Mouse (Mus musculus): ENCODE data around the gene H2-M3.

DNA sequence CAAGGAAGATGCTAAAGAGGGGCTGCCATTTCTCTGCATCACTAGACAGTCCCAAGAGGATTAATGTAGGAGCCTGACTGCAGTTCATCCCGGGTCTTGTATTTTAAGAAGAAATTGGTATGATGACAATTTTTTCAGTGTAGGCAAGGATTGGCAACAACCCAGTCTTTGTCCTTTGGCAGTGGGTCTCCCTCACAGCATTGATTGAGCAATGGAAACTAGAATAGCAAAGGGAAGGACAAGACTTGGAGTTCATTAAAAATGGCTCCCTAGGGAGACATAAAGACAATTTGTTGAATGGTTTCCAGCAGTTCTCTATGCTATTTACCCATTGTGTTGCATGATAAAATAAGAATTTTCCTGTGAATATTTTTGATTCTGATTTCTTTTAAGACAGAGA is 10.3 kb downstream of the H2-M3 start:
- TF ChIP-seq MYOG (IDR thresholded peaks at IDR 0.05; ENCODE audit: control insufficient read depth, extremely low read depth, insufficient read length), result no peak
- no peak for TF ChIP-seq CTCF (IDR thresholded peaks at IDR 0.05; ENCODE audit: control insufficient read depth, insufficient read depth, insufficient read length)
- no peak for TF ChIP-seq MAX (IDR thresholded peaks at IDR 0.05)
- no peak for TF ChIP-seq MYOD1 (IDR thresholded peaks at IDR 0.05; ENCODE audit: control insufficient read depth, insufficient read length, low read depth)
- no peak for TF ChIP-seq CEBPB (IDR thresholded peaks at IDR 0.05; ENCODE audit: low read depth)
- no peak for TF ChIP-seq USF1 (IDR thresholded peaks at IDR 0.05; ENCODE audit: low read depth)
- no peak for TF ChIP-seq FOSL1 (IDR thresholded peaks at IDR 0.05; ENCODE audit: insufficient read depth, low read length, poor library complexity, severe bottlenecking)
